Mouse (Mus musculus) thymus, adult 2 months (tissue): ENCODE measurements around the gene Hnrnpk.

Experiments used
- CTCF ChIP-seq: fragments of 200-500 bp; IDR thresholded peaks from 2 replicates; pipeline ENCODE4 v1.5.1; 2012; ENCODE audit warnings: mild to moderate bottlenecking, control low read depth, low read length, moderate library complexity, borderline replicate concordance; ENCODE audit not compliant: control insufficient read depth, poor library complexity, insufficient read depth; ENCODE audit errors: extremely low read depth
- POLR2A ChIP-seq: fragments of 200-500 bp; IDR thresholded peaks from 2 replicates; pipeline ENCODE4 v1.6.1; 2012; ENCODE audit warnings: mild to moderate bottlenecking, low read length, control low read depth, moderate library complexity; ENCODE audit not compliant: control insufficient read depth, poor library complexity, insufficient read depth; ENCODE audit errors: extremely low read depth

DNA sequence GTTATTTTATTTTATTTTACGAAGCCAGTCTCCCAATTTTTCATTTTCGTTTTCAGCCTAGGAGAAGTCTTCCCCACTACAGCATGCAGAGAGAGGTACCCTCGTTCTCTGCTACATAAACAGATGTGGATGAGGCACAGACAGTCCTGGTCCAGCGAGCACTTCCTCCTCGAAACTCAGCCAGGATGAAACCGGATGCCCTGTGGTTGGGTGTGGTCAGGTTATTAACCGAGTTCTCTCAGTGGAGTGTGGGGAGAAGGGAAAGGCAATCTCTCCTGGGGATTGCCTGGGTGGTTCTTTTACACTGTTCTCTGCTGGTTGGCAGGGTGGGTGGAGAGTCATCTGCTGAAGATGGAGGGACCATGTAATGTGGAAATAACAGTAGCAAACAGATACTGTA, 40.6 kb upstream of the Hnrnpk start:
- no peak for TF ChIP-seq CTCF
- TF ChIP-seq POLR2A, result no peak
